Mouse (Mus musculus) heart, embryonic 12.5 days (tissue): ENCODE results near the gene Myo1c. TPM values are rescaled to one million over a fixed set of nuclear protein-coding genes. Genes with fewer than 3 reads are reported as not detected.

Experiments
- ATAC-seq: fragments of 200-750 bp; cut with Nextera tagmentation; 2 replicates; pipeline ENCODE4 v1.8.0; 2017; ENCODE audit warnings: moderate TSS enrichment, moderate library complexity; ENCODE audit not compliant: insufficient number of reproducible peaks, low FRiP score
- H3K27ac ChIP-seq: fragments of 300-500 bp; sonication (generic); 2 replicates; pipeline ENCODE4 v1.5.1; 2016; ENCODE audit warnings: mild to moderate bottlenecking, moderate library complexity; ENCODE audit not compliant: poor library complexity, severe bottlenecking
- H3K27me3 ChIP-seq: fragments of 300-500 bp; sonication (generic); replicated peaks from 2 replicates; pipeline ENCODE4 v1.6.1; 2016; ENCODE audit warnings: mild to moderate bottlenecking, moderate library complexity
- H3K36me3 ChIP-seq: fragments of 300-500 bp; sonication (generic); 2 replicates; pipeline ENCODE4 v1.6.1; 2016; ENCODE audit warnings: mild to moderate bottlenecking, moderate library complexity
- H3K4me1 ChIP-seq: fragments of 300-500 bp; sonication (generic); replicated peaks from 2 replicates; pipeline ENCODE4 v1.6.1; 2016; ENCODE audit warnings: mild to moderate bottlenecking
- H3K4me2 ChIP-seq: fragments of 300-500 bp; sonication (generic); 2 replicates; pipeline ENCODE4 v1.6.1; 2016; ENCODE audit warnings: mild to moderate bottlenecking, moderate library complexity
- H3K4me3 ChIP-seq: fragments of 300-500 bp; sonication (generic); 2 replicates; pipeline ENCODE4 v1.5.1; 2016; ENCODE audit warnings: mild to moderate bottlenecking
- H3K9ac ChIP-seq: fragments of 300-500 bp; sonication (generic); 2 replicates; pipeline ENCODE4 v1.6.1; 2016; ENCODE audit warnings: mild to moderate bottlenecking, moderate library complexity
- H3K9me3 ChIP-seq: fragments of 300-500 bp; sonication (generic); replicated peaks from 2 replicates; pipeline ENCODE4 v1.6.1; 2016; ENCODE audit warnings: mild to moderate bottlenecking, moderate library complexity
- WGBS: fragments of 180-500 bp; shearing (Covaris S2); methylation state at CpG from one replicate; pipeline ENCODE4 v1.1.7; 2016; 5-methylcytosine and 5-hydroxymethylcytosine counted together
- polyA plus RNA-seq: library from polyadenylated mRNA; unstranded; fragments of >200 nt; fragmentation: Nextera tagmentation; extraction: Ambion mirVana; gene quantifications from 2 replicates; pipeline ENCODE4 v1.2.1, GENCODE M21; 2016

Gene Myo1c
- 72.3 and 76.7 TPM in 2 replicates for polyA plus RNA-seq

DNA sequence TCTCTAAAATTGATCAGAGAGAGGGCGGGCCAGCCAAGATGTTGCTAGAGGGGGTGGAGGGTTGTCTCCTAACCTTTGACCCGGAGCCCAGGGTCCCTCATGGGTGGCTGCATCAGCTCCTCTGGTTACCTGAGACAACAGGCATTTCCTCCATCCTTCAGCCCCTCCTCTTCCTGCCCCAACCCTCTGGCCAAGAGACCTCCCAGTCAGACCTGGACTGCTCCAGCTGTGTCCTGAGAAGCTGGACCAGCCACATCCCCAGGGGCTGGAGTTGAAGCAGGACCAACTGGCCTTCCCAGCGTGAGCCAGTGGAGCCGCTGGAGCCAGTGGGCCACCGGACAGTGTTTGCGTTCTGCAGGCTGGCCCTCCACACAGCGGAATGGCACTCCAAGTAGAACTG, at the start of gene Myo1c:
Gene Myo1c, plus strand, starts transcription at position 194 of the 400 bp plus-strand sequence.
- H3K4me1 ChIP-seq = peaks cover 58% of the 10 kb centered on the region
- WGBS = 58% methylated on average over 7 of the region's 7 CpGs
- peak within 1 kb of the TSS; percentile 66 for H3K4me3 ChIP-seq

DNA sequence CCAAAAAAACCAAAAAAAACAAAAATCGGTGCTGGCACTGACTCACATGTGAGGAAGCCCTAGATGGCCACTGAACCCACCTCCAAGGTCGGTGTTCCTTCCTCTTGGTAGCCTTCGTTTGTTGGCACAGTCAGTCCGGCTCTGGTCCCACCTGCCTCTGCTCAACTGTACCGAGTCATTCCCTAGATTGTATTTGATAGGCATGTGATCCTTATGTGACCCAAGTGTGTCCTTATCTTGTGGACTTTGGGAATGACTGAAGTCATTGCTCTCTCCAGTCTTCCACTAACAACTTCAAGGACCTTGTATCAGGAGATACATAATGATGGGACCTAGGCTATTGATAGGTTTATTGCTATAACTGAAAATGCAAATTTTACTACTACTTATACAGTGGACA, 45.5 kb upstream of the Myo1c start:
- WGBS = 82% methylated on average over 5 of the region's 5 CpGs
- Histone ChIP-seq H3K9me3 (no peaks in the 10 kb centered on the region), H3K4me2 (no peak overlapping the region), H3K27ac (no peak overlapping the region), H3K27me3 (no peaks in the 10 kb centered on the region), H3K4me3 (no peak overlapping the region), H3K36me3 (peaks cover 84% of the 10 kb centered on the region), H3K4me1 (no peaks in the 10 kb centered on the region), H3K9ac (no peak overlapping the region)
- ATAC-seq = no peak

More for the DNA sequence above, at the start of gene Myo1c:
- Histone ChIP-seq H3K9me3 (no peaks in the 10 kb centered on the region), H3K36me3 (peaks cover 6% of the 10 kb centered on the region), H3K4me2 (peak within 1 kb of the TSS; percentile 83), H3K27ac (peak within 1 kb of the TSS; percentile 89), H3K9ac (peak within 1 kb of the TSS; percentile 81), H3K27me3 (no peaks in the 10 kb centered on the region)
- no peak for ATAC-seq

GRCm38 (mm10) chr11:75605318-75605717, 45.0 kb upstream of the Myo1c start:
- WGBS = 45% methylated on average over 1 of the region's 1 CpGs
- no peak overlapping the region for H3K4me3 ChIP-seq
- no peak overlapping the region for H3K27ac ChIP-seq
- no peaks in the 10 kb centered on the region for H3K9me3 ChIP-seq
- H3K27me3 ChIP-seq = no peaks in the 10 kb centered on the region
- ATAC-seq = no peak
- no peaks in the 10 kb centered on the region for H3K4me1 ChIP-seq
- no peak overlapping the region for H3K9ac ChIP-seq
- no peak overlapping the region for H3K4me2 ChIP-seq
- peaks cover 84% of the 10 kb centered on the region for H3K36me3 ChIP-seq

DNA sequence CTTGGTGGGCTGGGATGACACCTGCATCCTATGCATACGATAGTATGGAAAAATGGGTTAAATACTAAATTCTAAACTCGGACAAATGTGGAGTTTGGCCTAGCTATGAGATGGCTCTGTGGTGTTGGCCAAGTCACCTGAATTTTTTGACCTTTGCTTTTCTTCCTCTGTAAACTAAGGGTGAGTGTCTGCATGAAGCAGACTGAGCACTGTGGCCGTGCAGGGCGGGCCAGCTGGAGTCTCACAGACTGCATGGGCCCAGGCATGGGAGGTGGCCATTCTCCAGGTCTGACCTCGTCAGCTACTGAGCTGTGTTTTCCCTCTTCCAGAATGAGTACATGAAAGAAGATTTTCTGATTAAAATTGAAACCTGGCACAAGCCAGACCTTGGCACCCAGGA, 41.5 kb upstream of the Myo1c start:
- no peak overlapping the region for H3K9ac ChIP-seq
- ATAC-seq = no peak
- H3K4me3 ChIP-seq = no peak overlapping the region
- no peak overlapping the region for H3K27ac ChIP-seq
- H3K4me2 ChIP-seq = no peak overlapping the region
- H3K36me3 ChIP-seq = peaks cover 78% of the 10 kb centered on the region
- no peaks in the 10 kb centered on the region for H3K4me1 ChIP-seq
- 88% methylated on average over 5 of the region's 5 CpGs for whole genome bisulfite sequencing
- H3K27me3 ChIP-seq = no peaks in the 10 kb centered on the region
- no peaks in the 10 kb centered on the region for H3K9me3 ChIP-seq

- ATAC-seq = no peak
- 77% methylated on average over 2 of the region's 2 CpGs for WGBS
- Histone ChIP-seq H3K27ac (no peak overlapping the region), H3K27me3 (no peaks in the 10 kb centered on the region), H3K4me1 (no peaks in the 10 kb centered on the region), H3K4me3 (no peak overlapping the region), H3K36me3 (peaks cover 74% of the 10 kb centered on the region), H3K4me2 (no peak overlapping the region), H3K9ac (no peak overlapping the region), H3K9me3 (no peaks in the 10 kb centered on the region)
These were observed 40.3 kb upstream of the Myo1c start for GRCm38 (mm10) chr11:75610021-75610420.

DNA sequence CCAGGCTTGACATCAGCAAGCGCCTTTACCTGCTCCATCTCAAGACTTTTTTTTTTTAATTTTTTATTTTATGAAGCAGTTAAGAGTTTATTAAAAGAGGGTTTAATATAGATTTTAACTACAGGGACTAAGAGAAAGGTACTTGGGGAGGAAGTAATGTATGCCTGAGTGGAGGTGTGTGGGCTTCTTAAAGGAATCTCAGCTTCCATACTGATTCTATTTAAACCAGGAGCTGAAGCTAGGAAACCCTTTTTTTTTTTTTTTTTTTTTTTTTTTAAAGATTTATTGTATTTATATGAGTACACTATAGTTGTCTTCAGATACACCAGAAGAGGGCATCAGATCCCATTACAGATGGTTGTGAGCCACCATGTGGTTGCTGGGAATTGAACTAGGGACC, 35.5 kb upstream of the Myo1c start:
- H3K4me3 ChIP-seq = no peak overlapping the region
- no peak overlapping the region for H3K27ac ChIP-seq
- no peaks in the 10 kb centered on the region for H3K4me1 ChIP-seq
- H3K4me2 ChIP-seq = no peak overlapping the region
- ATAC-seq = no peak
- WGBS = 100% methylated on average over 1 of the region's 1 CpGs
- no peaks in the 10 kb centered on the region for H3K9me3 ChIP-seq
- no peak overlapping the region for H3K9ac ChIP-seq
- H3K27me3 ChIP-seq = no peaks in the 10 kb centered on the region
- H3K36me3 ChIP-seq = peaks cover 76% of the 10 kb centered on the region

- no peak overlapping the region for H3K4me3 ChIP-seq
- H3K36me3 ChIP-seq = peaks cover 76% of the 10 kb centered on the region
- H3K27ac ChIP-seq = no peak overlapping the region
- H3K9ac ChIP-seq = no peak overlapping the region
- H3K4me1 ChIP-seq = no peaks in the 10 kb centered on the region
- 89% methylated on average over 2 of the region's 2 CpGs for WGBS
- ATAC-seq = no peak
- no peaks in the 10 kb centered on the region for H3K9me3 ChIP-seq
- no peak overlapping the region for H3K4me2 ChIP-seq
- no peaks in the 10 kb centered on the region for H3K27me3 ChIP-seq
These were observed 34.7 kb upstream of the Myo1c start for GRCm38 (mm10) chr11:75615556-75615955.

DNA sequence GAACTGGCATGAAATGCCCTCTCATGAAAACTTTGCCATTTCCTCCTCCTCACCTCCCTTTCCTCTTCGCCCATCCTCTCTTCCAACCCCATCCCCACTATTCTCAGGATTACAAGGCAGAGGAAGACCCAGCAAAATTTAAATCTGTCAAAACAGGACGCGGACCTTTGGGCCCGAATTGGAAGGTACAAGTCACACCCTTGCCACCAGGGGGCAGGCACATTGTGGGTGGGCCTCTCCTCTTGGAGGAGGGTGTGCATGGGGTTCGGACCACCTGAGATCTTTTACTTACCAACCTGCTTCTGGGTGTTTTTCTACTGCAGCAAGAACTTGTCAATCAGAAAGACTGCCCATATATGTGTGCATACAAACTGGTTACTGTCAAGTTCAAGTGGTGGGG, 31.2 kb upstream of the Myo1c start:
- peaks cover 75% of the 10 kb centered on the region for H3K36me3 ChIP-seq
- no peaks in the 10 kb centered on the region for H3K9me3 ChIP-seq
- WGBS = 80% methylated on average over 5 of the region's 5 CpGs

DNA sequence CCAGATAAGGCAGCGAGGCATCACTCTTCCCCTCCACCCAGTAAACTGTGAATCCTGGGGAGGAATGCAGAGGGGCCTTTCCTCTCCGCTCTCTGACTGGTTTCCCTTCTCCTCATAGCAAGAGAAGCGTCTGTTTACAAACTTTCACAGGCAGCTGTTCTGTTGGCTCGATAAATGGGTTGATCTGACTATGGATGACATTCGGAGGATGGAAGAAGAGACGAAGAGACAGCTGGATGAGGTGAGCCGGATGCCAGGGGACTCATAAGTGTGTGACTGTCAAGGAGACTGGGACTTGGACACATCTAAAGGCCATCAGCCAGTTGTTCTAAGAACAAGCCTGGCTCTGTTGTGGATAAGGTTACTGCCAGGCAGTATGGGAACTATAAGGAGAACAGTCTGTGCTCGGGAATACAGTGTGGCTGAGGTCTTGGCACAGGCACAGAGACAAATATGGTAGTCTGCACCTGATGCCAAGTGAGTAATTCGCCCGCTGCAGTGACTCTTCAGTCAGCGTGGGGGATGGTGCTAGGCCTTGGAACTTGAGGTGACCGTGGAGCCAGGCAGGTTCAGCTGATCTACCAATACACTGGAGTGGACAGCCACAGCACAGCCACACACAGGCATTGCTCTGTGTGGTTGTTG, 30.0 kb upstream of the Myo1c start:
- no peak overlapping the region for H3K27ac ChIP-seq
- H3K4me1 ChIP-seq = peaks cover 28% of the 10 kb centered on the region
- H3K4me2 ChIP-seq = no peak overlapping the region
- H3K36me3 ChIP-seq = peaks cover 67% of the 10 kb centered on the region
- 86% methylated on average over 12 of the region's 12 CpGs for WGBS
- no peak overlapping the region for H3K4me3 ChIP-seq
- H3K27me3 ChIP-seq = no peaks in the 10 kb centered on the region
- ATAC-seq = no peak
- no peak overlapping the region for H3K9ac ChIP-seq
- H3K9me3 ChIP-seq = no peaks in the 10 kb centered on the region

More for the DNA sequence above, 31.2 kb upstream of the Myo1c start:
- no peak overlapping the region for H3K27ac ChIP-seq
- H3K9ac ChIP-seq = no peak overlapping the region
- no peaks in the 10 kb centered on the region for H3K27me3 ChIP-seq
- H3K4me2 ChIP-seq = no peak overlapping the region
- no peak overlapping the region for H3K4me3 ChIP-seq
- no peak for ATAC-seq
- H3K4me1 ChIP-seq = peaks cover 23% of the 10 kb centered on the region

DNA sequence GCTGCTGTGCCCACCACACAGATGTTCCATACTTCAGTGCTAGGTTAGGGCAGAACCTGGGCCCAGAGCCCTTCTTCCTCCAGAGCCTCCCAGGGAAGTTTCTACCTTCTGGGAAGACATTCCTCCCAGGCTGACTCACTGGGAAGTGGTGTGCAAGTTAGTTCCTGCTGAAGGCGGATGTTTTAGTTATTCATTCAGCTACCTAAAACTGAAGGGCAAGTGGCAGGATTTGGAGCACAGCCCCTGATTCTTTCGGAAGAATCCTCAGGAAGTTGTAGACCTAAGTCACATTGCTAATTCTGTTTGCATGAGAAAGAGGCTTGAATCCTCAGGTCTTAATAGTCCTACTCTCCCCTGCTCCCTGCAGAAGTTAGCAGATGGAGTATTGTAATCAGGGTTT, 28.9 kb upstream of the Myo1c start:
- Histone ChIP-seq H3K27ac (0 out of 2 replicates have a peak overlapping the region, but pooled peaks have one; percentile 30), H3K9ac (no peak overlapping the region), H3K9me3 (no peaks in the 10 kb centered on the region), H3K27me3 (no peaks in the 10 kb centered on the region), H3K4me1 (peaks cover 34% of the 10 kb centered on the region), H3K4me3 (no peak overlapping the region), H3K36me3 (peaks cover 68% of the 10 kb centered on the region), H3K4me2 (no peak overlapping the region)
- WGBS = 79% methylated on average over 2 of the region's 2 CpGs
- ATAC-seq = no peak

GRCm38 (mm10) chr11:75622588-75623329, 27.5 kb upstream of the Myo1c start:
- 55% methylated on average over 2 of the region's 2 CpGs for WGBS
- peaks cover 69% of the 10 kb centered on the region for H3K36me3 ChIP-seq

More at GRCm38 (mm10) chr11:75622588-75623329, 27.5 kb upstream of the Myo1c start:
- Histone ChIP-seq H3K9me3 (no peaks in the 10 kb centered on the region), H3K27me3 (no peaks in the 10 kb centered on the region), H3K4me3 (no peak overlapping the region), H3K27ac (peak overlapping the region; percentile 98), H3K9ac (no peak overlapping the region), H3K4me2 (no peak overlapping the region), H3K4me1 (peaks cover 34% of the 10 kb centered on the region)
- ATAC-seq = no peak
